Mouse (Mus musculus): ENCODE data around the gene Gpr156. TPM values are rescaled to one million over a fixed set of nuclear protein-coding genes. Genes with fewer than 3 reads are reported as not detected.
"Not testable (repeated sequence)": the region's sequence is repeated elsewhere in the genome, so short reads cannot be mapped to it uniquely, and the experiment has no call there.

Gpr156 gene
- total and polyA plus RNA-seq, 2 experiments from 2014 or later = 2.3 to 3.3 TPM

- TF ChIP-seq CTCF (IDR thresholded peaks at IDR 0.05; ENCODE audit: low read depth) = peak; percentile 24; the same call in 1 of the 2 replicates
- no peak for DNase-seq
- H3K9ac ChIP-seq = no peak overlapping the region
- H3K27ac ChIP-seq (ENCODE audit: low read depth, low read length) = no peak overlapping the region
- H3K27me3 ChIP-seq (ENCODE audit: insufficient read depth, low read length) = no peaks in the 10 kb centered on the region
- H3K9me3 ChIP-seq (ENCODE audit: low read length) = no peaks in the 10 kb centered on the region
- H3K4me2 ChIP-seq (ENCODE audit: low read depth) = no peak overlapping the region
- WGBS = 76% methylated on average over 5 of the region's 5 CpGs
- ATAC-seq = no peak
- H3K4me3 ChIP-seq (ENCODE audit: low read depth, low read length) = no peak overlapping the region
- H3K36me3 ChIP-seq (ENCODE audit: insufficient read depth) = no peaks in the 10 kb centered on the region
- H3K4me1 ChIP-seq (ENCODE audit: insufficient read depth) = no peaks in the 10 kb centered on the region
These were observed 116.8 kb downstream of the Gpr156 start for GRCm38 (mm10) chr16:38033071-38033470.

- not testable (repeated sequence) for DNase-seq; H3K4me2 ChIP-seq (ENCODE audit: low read depth); ATAC-seq; H3K27ac ChIP-seq (ENCODE audit: low read depth, low read length); H3K4me1 ChIP-seq (ENCODE audit: insufficient read depth); H3K9ac ChIP-seq; H3K36me3 ChIP-seq (ENCODE audit: insufficient read depth); H3K4me3 ChIP-seq (ENCODE audit: low read depth, low read length); H3K9me3 ChIP-seq (ENCODE audit: low read length); H3K27me3 ChIP-seq (ENCODE audit: insufficient read depth, low read length)
- WGBS = 79% methylated on average over 4 of the region's 4 CpGs
These were observed 121.8 kb downstream of the Gpr156 start for GRCm38 (mm10) chr16:38038101-38038500.

- DNase-seq (no peak), ATAC-seq (no peak)
- Histone ChIP-seq H3K9me3 (ENCODE audit: low read length) (no peaks in the 10 kb centered on the region), H3K4me1 (ENCODE audit: insufficient read depth) (no peaks in the 10 kb centered on the region), H3K27ac (ENCODE audit: low read depth, low read length) (no peak overlapping the region), H3K27me3 (ENCODE audit: insufficient read depth, low read length) (no peaks in the 10 kb centered on the region), H3K9ac (no peak overlapping the region), H3K36me3 (ENCODE audit: insufficient read depth) (no peaks in the 10 kb centered on the region), H3K4me2 (ENCODE audit: low read depth) (no peak overlapping the region), H3K4me3 (ENCODE audit: low read depth, low read length) (no peak overlapping the region)
- no peak for TF ChIP-seq CTCF (IDR thresholded peaks at IDR 0.05; ENCODE audit: low read depth)
- 81% methylated on average over 1 of the region's 1 CpGs for WGBS
These were observed 125.9 kb downstream of the Gpr156 start for GRCm38 (mm10) chr16:38042160-38042559.

GRCm38 (mm10) chr16:38044551-38044950 is 128.3 kb downstream of the Gpr156 start:
- WGBS = 74% methylated on average over 5 of the region's 5 CpGs
- no peak overlapping the region for H3K4me3 ChIP-seq (ENCODE audit: low read depth, low read length)
- DNase-seq = peak; percentile 59
- TF ChIP-seq CTCF (IDR thresholded peaks at IDR 0.05; ENCODE audit: low read depth) = no peak
- ATAC-seq = peak; percentile 87
- H3K9ac ChIP-seq = no peak overlapping the region
- H3K36me3 ChIP-seq (ENCODE audit: insufficient read depth) = no peaks in the 10 kb centered on the region
- no peak overlapping the region for H3K4me2 ChIP-seq (ENCODE audit: low read depth)
- H3K27ac ChIP-seq (ENCODE audit: low read depth, low read length) = no peak overlapping the region
- peaks cover 7% of the 10 kb centered on the region; the same call in 1 of the 2 replicates for H3K4me1 ChIP-seq (ENCODE audit: insufficient read depth)
- no peaks in the 10 kb centered on the region for H3K27me3 ChIP-seq (ENCODE audit: insufficient read depth, low read length)
- no peaks in the 10 kb centered on the region for H3K9me3 ChIP-seq (ENCODE audit: low read length)

GRCm38 (mm10) chr16:38047781-38048558 is 131.7 kb downstream of the Gpr156 start:
- Histone ChIP-seq H3K4me3 (ENCODE audit: low read depth, low read length) (peak overlapping the region; percentile 14; the same call in 1 of the 2 replicates), H3K9ac (no peak overlapping the region), H3K27me3 (ENCODE audit: insufficient read depth, low read length) (no peaks in the 10 kb centered on the region), H3K36me3 (ENCODE audit: insufficient read depth) (no peaks in the 10 kb centered on the region), H3K4me2 (ENCODE audit: low read depth) (peak overlapping the region; percentile 37), H3K27ac (ENCODE audit: low read depth, low read length) (no peak overlapping the region), H3K4me1 (ENCODE audit: insufficient read depth) (peaks cover 7% of the 10 kb centered on the region; the same call in 1 of the 2 replicates), H3K9me3 (ENCODE audit: low read length) (no peaks in the 10 kb centered on the region)
- DNase-seq = no peak
- no peak for TF ChIP-seq CTCF (IDR thresholded peaks at IDR 0.05; ENCODE audit: low read depth)
- 40% methylated on average over 23 of the region's 23 CpGs for WGBS
- no peak for ATAC-seq

Other genes with a start within 250 kb of the Gpr156 start
- 62.6 and 78.3 TPM in 2 replicates for gene Fstl1, start 139.6 kb upstream of the Gpr156 start, total RNA-seq (2014; rRNA removed)
- gene Fstl1, start 139.6 kb upstream of the Gpr156 start, polyA plus RNA-seq (2015; fragmentation: Nextera tagmentation; extraction: Ambion mirVana) = 67.2 and 67.5 TPM in 2 replicates
- not detected in 2 replicates for gene Gm36028, start 55.4 kb upstream of the Gpr156 start, total RNA-seq (2014; rRNA removed)
- gene Gm36028, start 55.4 kb upstream of the Gpr156 start, polyA plus RNA-seq (2015; fragmentation: Nextera tagmentation; extraction: Ambion mirVana) = 0.21 and 0.28 TPM in 2 replicates
- 66.5 and 97.5 TPM in 2 replicates for gene Lrrc58, start 48.1 kb upstream of the Gpr156 start, total RNA-seq (2014; rRNA removed)
- gene Lrrc58, start 48.1 kb upstream of the Gpr156 start, polyA plus RNA-seq (2015; fragmentation: Nextera tagmentation; extraction: Ambion mirVana) = 28.3 and 43.7 TPM in 2 replicates
- 97.8 and 132 TPM in 2 replicates for gene Gsk3b, start 172.5 kb downstream of the Gpr156 start, total RNA-seq (2014; rRNA removed)
- gene Gsk3b, start 172.5 kb downstream of the Gpr156 start, polyA plus RNA-seq (2015; fragmentation: Nextera tagmentation; extraction: Ambion mirVana) = 86.1 and 141 TPM in 2 replicates